Mouse (Mus musculus) hindbrain, embryonic 16.5 days (tissue): ENCODE measurements at regions not wholly inside any gene's neighbourhood (a gene's known extent, or its start where the extent isn't known, plus 50 kb on each side); places are given as distances from the start of the nearest gene placed in this dataset.
"Not testable (repeated sequence)": the region's sequence is repeated elsewhere in the genome, so short reads cannot be mapped to it uniquely, and the experiment has no call there.

Source experiments
- ATAC-seq: fragments of 200-750 bp; cut with Nextera tagmentation; 2 replicates; pipeline ENCODE4 v1.8.0; 2017; ENCODE audit warnings: moderate TSS enrichment, moderate library complexity
- H3K27ac ChIP-seq: fragments of 300-500 bp; sonication (generic); 2 replicates; pipeline ENCODE4 v1.5.1; 2014; ENCODE audit warnings: low read depth, mild to moderate bottlenecking, control low read depth, low read length, moderate library complexity
- H3K27me3 ChIP-seq: fragments of 300-500 bp; sonication (generic); replicated peaks from 2 replicates; pipeline ENCODE4 v1.6.1; 2014; ENCODE audit warnings: low read length; ENCODE audit not compliant: control insufficient read depth, insufficient read depth
- H3K36me3 ChIP-seq: fragments of 300-500 bp; sonication (generic); 2 replicates; pipeline ENCODE4 v1.6.1; 2014; ENCODE audit warnings: mild to moderate bottlenecking, low read length, moderate library complexity, mixed read lengths; ENCODE audit not compliant: control insufficient read depth, insufficient read depth
- H3K4me1 ChIP-seq: fragments of 300-500 bp; sonication (generic); 2 replicates; pipeline ENCODE4 v1.6.1; 2014; ENCODE audit warnings: low read depth, low read length; ENCODE audit not compliant: control insufficient read depth, insufficient read depth
- H3K4me2 ChIP-seq: fragments of 300-500 bp; sonication (generic); 2 replicates; pipeline ENCODE4 v1.6.1; 2014; ENCODE audit warnings: mild to moderate bottlenecking, low read length, control low read depth, moderate library complexity
- H3K4me3 ChIP-seq: fragments of 300-500 bp; sonication (generic); 2 replicates; pipeline ENCODE4 v1.5.1; 2014; ENCODE audit warnings: mild to moderate bottlenecking, low read length, control low read depth, moderate library complexity
- H3K9ac ChIP-seq: fragments of 300-500 bp; sonication (generic); 2 replicates; pipeline ENCODE4 v1.6.1; 2014; ENCODE audit warnings: low read depth, mild to moderate bottlenecking, control low read depth, low read length, moderate library complexity
- H3K9me3 ChIP-seq: fragments of 300-500 bp; sonication (generic); 2 replicates; pipeline ENCODE4 v1.6.1; 2014; ENCODE audit warnings: mild to moderate bottlenecking, low read length, moderate library complexity; ENCODE audit not compliant: control insufficient read depth
- WGBS: fragments of 180-500 bp; shearing (Covaris S2); extraction: QIAGEN DNeasy Blood & Tissue Kit; methylation state at CpG from one replicate; pipeline ENCODE4 v1.1.7; 2014; 5-methylcytosine and 5-hydroxymethylcytosine counted together

GRCm38 (mm10) chr3:5806947-5807575 is 56.5 kb downstream of the Gm8797 start:
- no peak overlapping the region for H3K4me3 ChIP-seq
- no peak overlapping the region for H3K9ac ChIP-seq
- no peaks in the 10 kb centered on the region for H3K4me1 ChIP-seq
- WGBS = 86% methylated on average over 2 of the region's 2 CpGs
- no peak for ATAC-seq
- no peaks in the 10 kb centered on the region for H3K27me3 ChIP-seq
- no peak overlapping the region for H3K4me2 ChIP-seq
- H3K36me3 ChIP-seq = no peaks in the 10 kb centered on the region
- H3K27ac ChIP-seq = no peak overlapping the region
- H3K9me3 ChIP-seq = no peaks in the 10 kb centered on the region; the same call in 1 of the 2 replicates

GRCm38 (mm10) chr3:5811071-5811590 is 60.5 kb downstream of the Gm8797 start:
- Histone ChIP-seq H3K4me3 (no peak overlapping the region), H3K27me3 (no peaks in the 10 kb centered on the region), H3K36me3 (no peaks in the 10 kb centered on the region), H3K9me3 (no peaks in the 10 kb centered on the region; the same call in 1 of the 2 replicates), H3K4me1 (no peaks in the 10 kb centered on the region), H3K4me2 (no peak overlapping the region), H3K9ac (no peak overlapping the region), H3K27ac (no peak overlapping the region)
- ATAC-seq = no peak
- 88% methylated on average over 3 of the region's 3 CpGs for WGBS

- not testable (repeated sequence) for H3K27me3 ChIP-seq, H3K4me1 ChIP-seq, H3K9me3 ChIP-seq, H3K9ac ChIP-seq, H3K4me3 ChIP-seq, H3K27ac ChIP-seq, ATAC-seq, H3K4me2 ChIP-seq, H3K36me3 ChIP-seq
- WGBS = 88% methylated on average over 7 of the region's 7 CpGs
Observed at GRCm38 (mm10) chr3:5820243-5820642, 69.6 kb downstream of the Gm8797 start.

- not testable (repeated sequence) for H3K36me3 ChIP-seq, H3K4me1 ChIP-seq, H3K9ac ChIP-seq, H3K27me3 ChIP-seq, ATAC-seq, H3K4me3 ChIP-seq, H3K9me3 ChIP-seq, H3K4me2 ChIP-seq, H3K27ac ChIP-seq
- WGBS = 36% methylated on average over 18 of the region's 20 CpGs
Observed at GRCm38 (mm10) chr3:5860237-5860636, 109.6 kb downstream of the Gm8797 start.

- Histone ChIP-seq H3K9ac (no peak overlapping the region), H3K9me3 (no peaks in the 10 kb centered on the region), H3K27me3 (no peaks in the 10 kb centered on the region), H3K4me2 (no peak overlapping the region), H3K4me1 (no peaks in the 10 kb centered on the region), H3K27ac (no peak overlapping the region), H3K4me3 (no peak overlapping the region), H3K36me3 (no peaks in the 10 kb centered on the region)
- ATAC-seq = no peak
- 87% methylated on average over 2 of the region's 2 CpGs for WGBS
Observed at GRCm38 (mm10) chr3:5870407-5870806, 119.8 kb downstream of the Gm8797 start.

GRCm38 (mm10) chr3:5879113-5879512 is 128.5 kb downstream of the Gm8797 start:
- no peaks in the 10 kb centered on the region for H3K4me1 ChIP-seq
- no peak overlapping the region for H3K4me3 ChIP-seq
- H3K9ac ChIP-seq = no peak overlapping the region
- H3K4me2 ChIP-seq = no peak overlapping the region
- no peak overlapping the region for H3K27ac ChIP-seq
- no peaks in the 10 kb centered on the region for H3K27me3 ChIP-seq
- H3K36me3 ChIP-seq = no peaks in the 10 kb centered on the region
- ATAC-seq = no peak
- H3K9me3 ChIP-seq = no peaks in the 10 kb centered on the region

- ATAC-seq = no peak
- no peaks in the 10 kb centered on the region for H3K27me3 ChIP-seq
- no peak overlapping the region for H3K9ac ChIP-seq
- no peak overlapping the region for H3K27ac ChIP-seq
- 94% methylated on average over 1 of the region's 1 CpGs for WGBS
- H3K4me3 ChIP-seq = no peak overlapping the region
- no peak overlapping the region for H3K4me2 ChIP-seq
- H3K9me3 ChIP-seq = no peaks in the 10 kb centered on the region
- no peaks in the 10 kb centered on the region for H3K36me3 ChIP-seq
- no peaks in the 10 kb centered on the region for H3K4me1 ChIP-seq
Observed at GRCm38 (mm10) chr3:5917536-5917935, 166.9 kb downstream of the Gm8797 start.

GRCm38 (mm10) chr3:5950243-5950642 is 199.6 kb downstream of the Gm8797 start:
- H3K36me3 ChIP-seq, H3K4me2 ChIP-seq, H3K9ac ChIP-seq, ATAC-seq, H3K27me3 ChIP-seq, H3K4me3 ChIP-seq, H3K9me3 ChIP-seq, H3K27ac ChIP-seq, H3K4me1 ChIP-seq: not testable (repeated sequence)
- 92% methylated on average over 11 of the region's 11 CpGs for WGBS

GRCm38 (mm10) chr3:5989011-5989645 is 238.5 kb downstream of the Gm8797 start:
- H3K27ac ChIP-seq, ATAC-seq, H3K9ac ChIP-seq, H3K9me3 ChIP-seq, H3K4me1 ChIP-seq, H3K4me2 ChIP-seq, H3K27me3 ChIP-seq, H3K4me3 ChIP-seq, H3K36me3 ChIP-seq: not testable (repeated sequence)
- 77% methylated on average over 5 of the region's 5 CpGs for WGBS
